Mouse (Mus musculus) ES-Bruce4 (cell line): ENCODE results near the gene 4933428G20Rik.

Experiments used
- CTCF ChIP-seq: IDR thresholded peaks from one replicate; pipeline ENCODE4 v1.8.1; 2011; ENCODE audit warnings: low read depth, low read length
- EP300 ChIP-seq: IDR thresholded peaks from 2 replicates; pipeline ENCODE4 v1.6.1; 2011; ENCODE audit warnings: low read depth, low read length; ENCODE audit not compliant: insufficient read depth
- POLR2A ChIP-seq: IDR thresholded peaks from one replicate; pipeline ENCODE4 v1.8.1; 2011; ENCODE audit warnings: low read length; ENCODE audit not compliant: insufficient read depth

GRCm38 (mm10) chr11:97487656-97488055 is 12.5 kb downstream of the 4933428G20Rik start:
- TF ChIP-seq CTCF (no peak), POLR2A (no peak), EP300 (no peak)
